Mouse (Mus musculus): ENCODE data around the gene Fbln1.
A peak's percentile ranks its signal among the peaks of the same experiment; 100 is the strongest.

Fbln1 gene

GRCm38 (mm10) chr15:85238821-85239745 lies 33.3 kb downstream of the Fbln1 start:
- peak; percentile 8 for DNase-seq (ENCODE audit: inconsistent ontology term)

GRCm38 (mm10) chr15:85240086-85240485 lies 34.3 kb downstream of the Fbln1 start:
- DNase-seq (ENCODE audit: inconsistent ontology term) = no peak

GRCm38 (mm10) chr15:85241856-85242255 lies 36.1 kb downstream of the Fbln1 start:
- no peak for DNase-seq (ENCODE audit: inconsistent ontology term)

- no peak for DNase-seq (ENCODE audit: inconsistent ontology term)
These were observed 38.8 kb downstream of the Fbln1 start for GRCm38 (mm10) chr15:85244414-85245161.

- DNase-seq (ENCODE audit: inconsistent ontology term) = peak; percentile 69
These were observed 39.7 kb downstream of the Fbln1 start for GRCm38 (mm10) chr15:85245241-85246010.

GRCm38 (mm10) chr15:85246016-85246415 lies 40.3 kb downstream of the Fbln1 start:
- DNase-seq (ENCODE audit: inconsistent ontology term) = no peak

GRCm38 (mm10) chr15:85246936-85247335 lies 41.2 kb downstream of the Fbln1 start:
- no peak for DNase-seq (ENCODE audit: inconsistent ontology term)

- DNase-seq (ENCODE audit: inconsistent ontology term) = no peak
These were observed 42.6 kb downstream of the Fbln1 start for GRCm38 (mm10) chr15:85248311-85248710.

GRCm38 (mm10) chr15:85249252-85249651 lies 43.5 kb downstream of the Fbln1 start:
- peak; percentile 85 for DNase-seq (ENCODE audit: inconsistent ontology term)

GRCm38 (mm10) chr15:85250436-85250835 lies 44.7 kb downstream of the Fbln1 start:
- DNase-seq (ENCODE audit: inconsistent ontology term) = no peak

GRCm38 (mm10) chr15:85252476-85252875 lies 46.7 kb downstream of the Fbln1 start:
- no peak for DNase-seq (ENCODE audit: inconsistent ontology term)

GRCm38 (mm10) chr15:85257775-85258429 lies 52.2 kb downstream of the Fbln1 start:
- DNase-seq (ENCODE audit: inconsistent ontology term) = no peak

GRCm38 (mm10) chr15:85262805-85263204 lies 57.1 kb downstream of the Fbln1 start:
- DNase-seq (ENCODE audit: inconsistent ontology term) = no peak

- DNase-seq (ENCODE audit: inconsistent ontology term) = peak; percentile 72
These were observed 61.1 kb downstream of the Fbln1 start for GRCm38 (mm10) chr15:85266729-85267434.

GRCm38 (mm10) chr15:85267891-85268290 lies 62.1 kb downstream of the Fbln1 start:
- peak; percentile 37 for DNase-seq (ENCODE audit: inconsistent ontology term)

GRCm38 (mm10) chr15:85272988-85273387 lies 67.2 kb downstream of the Fbln1 start:
- DNase-seq (ENCODE audit: inconsistent ontology term) = no peak

GRCm38 (mm10) chr15:85277221-85277620 lies 71.5 kb downstream of the Fbln1 start:
- no peak for DNase-seq (ENCODE audit: inconsistent ontology term)

GRCm38 (mm10) chr15:85278986-85279385 lies 73.2 kb downstream of the Fbln1 start:
- DNase-seq (ENCODE audit: inconsistent ontology term) = peak; percentile 41

GRCm38 (mm10) chr15:85282021-85282420 lies 76.3 kb downstream of the Fbln1 start:
- no peak for DNase-seq (ENCODE audit: inconsistent ontology term)

GRCm38 (mm10) chr15:85284651-85285050 lies 78.9 kb downstream of the Fbln1 start:
- no peak for DNase-seq (ENCODE audit: inconsistent ontology term)

GRCm38 (mm10) chr15:85294632-85295031 lies 88.9 kb downstream of the Fbln1 start:
- DNase-seq (ENCODE audit: inconsistent ontology term) = no peak

Data from Muller cell, postnatal 12 days (primary cell).